Mouse (Mus musculus) embryonic facial prominence, embryonic 15.5 days (tissue): ENCODE results near the gene Mre11a. TPM values are rescaled to one million over a fixed set of nuclear protein-coding genes. Genes with fewer than 3 reads are reported as not detected.

Experiments
- ATAC-seq: fragments of 200-750 bp; cut with Nextera tagmentation; 2 replicates; pipeline ENCODE4 v1.8.0; 2017; ENCODE audit warnings: low read depth, moderate TSS enrichment; ENCODE audit not compliant: insufficient number of reproducible peaks, low FRiP score, low TSS enrichment
- H3K27ac ChIP-seq: fragments of 300-500 bp; sonication (generic); replicated peaks from 2 replicates; pipeline ENCODE4 v1.5.1; 2015; ENCODE audit warnings: mild to moderate bottlenecking, inconsistent platforms
- H3K27me3 ChIP-seq: fragments of 300-500 bp; sonication (generic); 2 replicates; pipeline ENCODE4 v1.6.1; 2015; ENCODE audit warnings: inconsistent platforms
- H3K36me3 ChIP-seq: fragments of 300-500 bp; sonication (generic); 2 replicates; pipeline ENCODE4 v1.6.1; 2015; ENCODE audit warnings: mild to moderate bottlenecking, inconsistent platforms
- H3K4me1 ChIP-seq: fragments of 300-500 bp; sonication (generic); 2 replicates; pipeline ENCODE4 v1.6.1; 2015; ENCODE audit warnings: inconsistent platforms
- H3K4me2 ChIP-seq: fragments of 300-500 bp; sonication (generic); replicated peaks from 2 replicates; pipeline ENCODE4 v1.6.1; 2015; ENCODE audit warnings: mild to moderate bottlenecking, inconsistent platforms
- H3K4me3 ChIP-seq: fragments of 300-500 bp; sonication (generic); replicated peaks from 2 replicates; pipeline ENCODE4 v1.5.1; 2015; ENCODE audit warnings: mild to moderate bottlenecking, inconsistent platforms
- H3K9ac ChIP-seq: fragments of 300-500 bp; sonication (generic); 2 replicates; pipeline ENCODE4 v1.6.1; 2015; ENCODE audit warnings: inconsistent platforms
- H3K9me3 ChIP-seq: fragments of 300-500 bp; sonication (generic); replicated peaks from 2 replicates; pipeline ENCODE4 v1.6.1; 2016; ENCODE audit warnings: inconsistent platforms
- WGBS: fragments of 180-500 bp; shearing (Covaris S2); methylation state at CpG from one replicate; pipeline ENCODE4 v1.1.7; 2015; 5-methylcytosine and 5-hydroxymethylcytosine counted together
- polyA plus RNA-seq: library from polyadenylated mRNA; unstranded; fragments of >200 nt; fragmentation: Nextera tagmentation; extraction: Ambion mirVana; gene quantifications from 2 replicates; pipeline ENCODE4 v1.2.1, GENCODE M21; 2015

Mre11a gene
- 21.5 and 22.4 TPM in 2 replicates for polyA plus RNA-seq

- H3K4me2 ChIP-seq: peak within 1 kb of the TSS; percentile 84
- peak within 1 kb of the TSS; percentile 88 for H3K9ac ChIP-seq
- peaks cover 8% of the 10 kb centered on the region; the same call in 1 of the 2 replicates for H3K4me1 ChIP-seq
- peaks cover 40% of the 10 kb centered on the region for H3K36me3 ChIP-seq
- WGBS: under 1% methylated on average over 62 of the region's 62 CpGs
- no peaks in the 10 kb centered on the region for H3K9me3 ChIP-seq
- no peaks in the 10 kb centered on the region for H3K27me3 ChIP-seq
- H3K27ac ChIP-seq: peak within 1 kb of the TSS; percentile 98
- peak within 1 kb of the TSS; percentile 90 for H3K4me3 ChIP-seq
- ATAC-seq: peak; percentile 98
Measured at GRCm38 (mm10) chr9:14784039-14785002, at the start of gene Mre11a, which contains the start of gene Ankrd49. Gene Mre11a, plus strand, starts transcription at chr9:14784654. Gene Ankrd49, minus strand, starts transcription at chr9:14784856.

GRCm38 (mm10) chr9:14739498-14740150 lies 44.8 kb upstream of the Mre11a start:
- H3K4me1 ChIP-seq: no peaks in the 10 kb centered on the region
- H3K9me3 ChIP-seq: no peaks in the 10 kb centered on the region
- 78% methylated on average over 4 of the region's 4 CpGs for WGBS
- no peak for ATAC-seq
- no peak overlapping the region for H3K27ac ChIP-seq
- H3K9ac ChIP-seq: no peak overlapping the region
- no peaks in the 10 kb centered on the region for H3K27me3 ChIP-seq
- no peaks in the 10 kb centered on the region for H3K36me3 ChIP-seq
- no peak overlapping the region for H3K4me3 ChIP-seq
- H3K4me2 ChIP-seq: no peak overlapping the region

GRCm38 (mm10) chr9:14740151-14740924 lies 44.1 kb upstream of the Mre11a start, which contains the start of gene Piwil4:
Gene Piwil4, minus strand, starts transcription at chr9:14740733.
- no peak within 1 kb of the TSS for H3K4me2 ChIP-seq
- no peaks in the 10 kb centered on the region for H3K4me1 ChIP-seq
- no peaks in the 10 kb centered on the region for H3K36me3 ChIP-seq
- H3K9ac ChIP-seq: no peak within 1 kb of the TSS
- H3K27ac ChIP-seq: no peak within 1 kb of the TSS
- no peak within 1 kb of the TSS for H3K4me3 ChIP-seq
- no peak for ATAC-seq
- no peaks in the 10 kb centered on the region for H3K27me3 ChIP-seq
- no peaks in the 10 kb centered on the region for H3K9me3 ChIP-seq
- WGBS: 85% methylated on average over 19 of the region's 19 CpGs

GRCm38 (mm10) chr9:14750901-14751502 lies 33.5 kb upstream of the Mre11a start:
- Histone ChIP-seq H3K4me1 (peaks cover 18% of the 10 kb centered on the region), H3K36me3 (no peaks in the 10 kb centered on the region), H3K9me3 (no peaks in the 10 kb centered on the region), H3K27ac (no peak overlapping the region), H3K9ac (peak overlapping the region; percentile 54), H3K4me3 (peak overlapping the region; percentile 57), H3K27me3 (0 out of 2 replicates have a peak, but pooled peaks cover 6% of the 10 kb centered on the region), H3K4me2 (peak overlapping the region; percentile 96)
- 62% methylated on average over 42 of the region's 42 CpGs for WGBS
- ATAC-seq: no peak

- ATAC-seq: peak; percentile 61
- H3K9me3 ChIP-seq: no peaks in the 10 kb centered on the region
- WGBS: under 1% methylated on average over 50 of the region's 50 CpGs
Measured at GRCm38 (mm10) chr9:14751503-14752000, 32.9 kb upstream of the Mre11a start.

GRCm38 (mm10) chr9:14752001-14752522 lies 32.4 kb upstream of the Mre11a start, which contains the start of gene Fut4:
Gene Fut4, minus strand, starts transcription at chr9:14752393.
- ATAC-seq: peak; percentile 63
- H3K27ac ChIP-seq: no peak within 1 kb of the TSS
- H3K9me3 ChIP-seq: no peaks in the 10 kb centered on the region
- H3K4me2 ChIP-seq: peak within 1 kb of the TSS; percentile 96
- under 1% methylated on average over 28 of the region's 28 CpGs for WGBS
- H3K9ac ChIP-seq: peak within 1 kb of the TSS; percentile 54
- no peaks in the 10 kb centered on the region for H3K36me3 ChIP-seq
- peak within 1 kb of the TSS; percentile 57 for H3K4me3 ChIP-seq
- H3K27me3 ChIP-seq: 0 out of 2 replicates have a peak, but pooled peaks cover 6% of the 10 kb centered on the region
- peaks cover 15% of the 10 kb centered on the region for H3K4me1 ChIP-seq

More at GRCm38 (mm10) chr9:14751503-14752000, 32.9 kb upstream of the Mre11a start:
- 0 out of 2 replicates have a peak, but pooled peaks cover 6% of the 10 kb centered on the region for H3K27me3 ChIP-seq
- H3K36me3 ChIP-seq: no peaks in the 10 kb centered on the region
- peak overlapping the region; percentile 96 for H3K4me2 ChIP-seq
- H3K27ac ChIP-seq: no peak overlapping the region
- H3K4me3 ChIP-seq: peak overlapping the region; percentile 57
- peak overlapping the region; percentile 54 for H3K9ac ChIP-seq
- H3K4me1 ChIP-seq: peaks cover 15% of the 10 kb centered on the region

GRCm38 (mm10) chr9:14753947-14754346 lies 30.5 kb upstream of the Mre11a start:
- Histone ChIP-seq H3K36me3 (no peaks in the 10 kb centered on the region), H3K9ac (no peak overlapping the region), H3K27me3 (0 out of 2 replicates have a peak, but pooled peaks cover 6% of the 10 kb centered on the region), H3K4me1 (peaks cover 15% of the 10 kb centered on the region), H3K4me2 (no peak overlapping the region), H3K27ac (no peak overlapping the region), H3K9me3 (no peaks in the 10 kb centered on the region), H3K4me3 (no peak overlapping the region)
- ATAC-seq: no peak

- no peak overlapping the region for H3K4me2 ChIP-seq
- H3K27ac ChIP-seq: no peak overlapping the region
- H3K9me3 ChIP-seq: no peaks in the 10 kb centered on the region
- no peak for ATAC-seq
- no peaks in the 10 kb centered on the region for H3K36me3 ChIP-seq
- H3K4me1 ChIP-seq: peaks cover 15% of the 10 kb centered on the region
- 0 out of 2 replicates have a peak, but pooled peaks cover 6% of the 10 kb centered on the region for H3K27me3 ChIP-seq
- H3K4me3 ChIP-seq: no peak overlapping the region
- 88% methylated on average over 3 of the region's 3 CpGs for WGBS
- no peak overlapping the region for H3K9ac ChIP-seq
Measured at GRCm38 (mm10) chr9:14754469-14754868, 30.0 kb upstream of the Mre11a start.

GRCm38 (mm10) chr9:14758590-14758989 lies 25.9 kb upstream of the Mre11a start:
- H3K27me3 ChIP-seq: 0 out of 2 replicates have a peak, but pooled peaks cover 2% of the 10 kb centered on the region
- H3K36me3 ChIP-seq: no peaks in the 10 kb centered on the region
- no peak overlapping the region for H3K4me3 ChIP-seq
- no peak overlapping the region for H3K27ac ChIP-seq
- H3K9me3 ChIP-seq: no peaks in the 10 kb centered on the region
- H3K4me2 ChIP-seq: no peak overlapping the region
- no peak overlapping the region for H3K9ac ChIP-seq
- no peaks in the 10 kb centered on the region for H3K4me1 ChIP-seq
- ATAC-seq: no peak
- WGBS: 71% methylated on average over 7 of the region's 7 CpGs

GRCm38 (mm10) chr9:14759261-14759660 lies 25.2 kb upstream of the Mre11a start:
- no peak overlapping the region for H3K9ac ChIP-seq
- 0 out of 2 replicates have a peak, but pooled peaks cover 2% of the 10 kb centered on the region for H3K27me3 ChIP-seq
- no peaks in the 10 kb centered on the region for H3K9me3 ChIP-seq
- no peak overlapping the region for H3K27ac ChIP-seq
- no peaks in the 10 kb centered on the region for H3K36me3 ChIP-seq
- no peak overlapping the region for H3K4me3 ChIP-seq
- no peak overlapping the region for H3K4me2 ChIP-seq
- H3K4me1 ChIP-seq: no peaks in the 10 kb centered on the region
- no peak for ATAC-seq
